Mouse (Mus musculus): Measurements from ENCODE around the gene Mvb12b. TPM values are rescaled to one million over a fixed set of nuclear protein-coding genes. Genes with fewer than 3 reads are reported as not detected.

The Mvb12b gene
- polyA plus RNA-seq, 1 experiment from 2014 or later, result 67.0 TPM

DNA sequence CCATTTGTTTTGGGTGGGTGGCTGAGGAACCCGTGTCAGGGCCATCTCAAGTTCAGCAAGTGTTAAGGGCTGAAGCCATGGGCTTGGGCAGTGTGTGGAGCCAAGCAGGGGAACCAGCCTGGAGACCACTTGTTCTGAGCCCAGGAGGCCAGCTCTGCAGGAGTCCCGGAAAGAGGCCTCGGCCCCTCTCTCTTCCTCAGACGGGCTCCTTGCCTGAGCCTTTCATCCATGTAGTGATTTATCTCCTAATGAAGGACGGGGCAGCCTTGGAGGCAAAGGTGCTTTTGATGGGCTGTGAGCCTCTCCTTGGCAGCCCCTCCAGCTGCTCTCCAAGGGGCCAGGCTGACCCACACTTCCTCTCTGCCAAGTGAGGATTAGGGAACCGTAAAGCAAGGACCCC is 204.7 kb downstream of the Mvb12b start:
- H3K4me1 ChIP-seq, result peaks cover 9% of the 10 kb centered on the region; the same call in 1 of the 2 replicates
- H3K9me3 ChIP-seq, result no peaks in the 10 kb centered on the region
- H3K4me3 ChIP-seq, result no peak overlapping the region
- H3K27me3 ChIP-seq (replicated peaks), result no peaks in the 10 kb centered on the region
- no peak overlapping the region for H3K4me2 ChIP-seq
- H3K27ac ChIP-seq, result no peak overlapping the region
- 35% methylated on average over 6 of the region's 6 CpGs for WGBS
- H3K9ac ChIP-seq, result no peak overlapping the region
- no peaks in the 10 kb centered on the region for H3K36me3 ChIP-seq (replicated peaks)
- no peak for ATAC-seq (replicated peaks)

DNA sequence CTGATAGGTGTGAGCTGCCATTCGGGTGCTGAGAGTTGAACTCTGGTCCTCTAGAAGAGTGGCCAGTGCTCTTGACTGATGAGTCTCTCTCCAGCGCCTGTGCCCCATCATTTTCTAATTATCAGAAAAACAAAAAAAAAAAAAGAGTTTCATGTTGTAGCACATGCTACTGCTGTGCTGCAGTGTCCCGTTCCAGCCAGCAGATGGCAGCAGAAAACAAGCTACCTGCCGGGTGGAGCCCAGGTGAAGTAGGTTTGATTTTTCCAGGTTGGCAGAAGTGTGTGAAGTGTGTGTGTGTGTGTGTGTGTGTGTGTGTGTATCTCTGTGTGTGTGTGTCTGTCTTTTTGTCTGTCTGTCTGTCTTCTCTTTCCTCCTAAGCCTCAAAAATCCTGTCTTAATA is 205.5 kb downstream of the Mvb12b start:
- H3K9me3 ChIP-seq, result no peaks in the 10 kb centered on the region
- no peak overlapping the region for H3K4me2 ChIP-seq
- H3K27ac ChIP-seq, result no peak overlapping the region
- no peaks in the 10 kb centered on the region for H3K27me3 ChIP-seq (replicated peaks)
- 10% methylated on average over 4 of the region's 4 CpGs for WGBS
- H3K4me3 ChIP-seq, result no peak overlapping the region
- H3K9ac ChIP-seq, result no peak overlapping the region
- no peak; the same call in 1 of the 2 replicates for ATAC-seq (replicated peaks)
- H3K4me1 ChIP-seq, result peaks cover 9% of the 10 kb centered on the region; the same call in 1 of the 2 replicates
- no peaks in the 10 kb centered on the region for H3K36me3 ChIP-seq (replicated peaks)

Other genes with a start within 250 kb of the Mvb12b start
- 1.5 and 1.7 TPM in 2 replicates for gene Lmx1b, start 247.4 kb downstream of the Mvb12b start, polyA plus RNA-seq (2015; fragmentation: Nextera tagmentation; extraction: Ambion mirVana)

Measured in midbrain, embryonic 15.5 days (tissue).